Mouse (Mus musculus) limb, embryonic 14.5 days (tissue): ENCODE data around the gene Pramef17. TPM values are rescaled to one million over a fixed set of nuclear protein-coding genes. Genes with fewer than 3 reads are reported as not detected.
"Not testable (repeated sequence)": the region's sequence is repeated elsewhere in the genome, so short reads cannot be mapped to it uniquely, and the experiment has no call there.

Source experiments
- ATAC-seq: fragments of 200-750 bp; cut with Nextera tagmentation; 2 replicates; pipeline ENCODE4 v1.8.0; 2017; ENCODE audit warnings: low read depth, moderate number of reproducible peaks, moderate TSS enrichment; ENCODE audit not compliant: low FRiP score
- DNase-seq: peaks from one replicate; pipeline ENCODE4 v3.0.0-alpha.2; 2015; ENCODE audit warnings: low spot score
- H3K27ac ChIP-seq: fragments of 300-500 bp; sonication (generic); replicated peaks from 2 replicates; pipeline ENCODE4 v1.5.1; 2014; ENCODE audit warnings: low read depth, mild to moderate bottlenecking, low read length, moderate library complexity, mixed read lengths
- H3K27me3 ChIP-seq: fragments of 300-500 bp; sonication (generic); 2 replicates; pipeline ENCODE4 v1.6.1; 2014; ENCODE audit warnings: low read length, mixed read lengths; ENCODE audit not compliant: control insufficient read depth, insufficient read depth
- H3K36me3 ChIP-seq: fragments of 300-500 bp; sonication (generic); 2 replicates; pipeline ENCODE4 v1.6.1; 2014; ENCODE audit warnings: mild to moderate bottlenecking, low read length, moderate library complexity, mixed read lengths; ENCODE audit not compliant: control insufficient read depth, insufficient read depth
- H3K4me1 ChIP-seq: fragments of 300-500 bp; sonication (generic); 2 replicates; pipeline ENCODE4 v1.6.1; 2014; ENCODE audit warnings: antibody characterized with exemption, low read length, mixed read lengths; ENCODE audit not compliant: control insufficient read depth, insufficient read depth
- H3K4me2 ChIP-seq: fragments of 300-500 bp; sonication (generic); replicated peaks from 2 replicates; pipeline ENCODE4 v1.6.1; 2014; ENCODE audit warnings: low read depth, mild to moderate bottlenecking, low read length, moderate library complexity; ENCODE audit not compliant: severe bottlenecking
- H3K4me3 ChIP-seq: fragments of 300-500 bp; sonication (generic); replicated peaks from 2 replicates; pipeline ENCODE4 v1.5.1; 2014; ENCODE audit warnings: low read length
- H3K9ac ChIP-seq: fragments of 300-500 bp; sonication (generic); 2 replicates; pipeline ENCODE4 v1.6.1; 2014; ENCODE audit warnings: mild to moderate bottlenecking, low read depth, low read length, moderate library complexity; ENCODE audit not compliant: severe bottlenecking
- H3K9me3 ChIP-seq: fragments of 300-500 bp; sonication (generic); 2 replicates; pipeline ENCODE4 v1.6.1; 2016; ENCODE audit warnings: low read length; ENCODE audit not compliant: control insufficient read depth
- WGBS: fragments of 180-500 bp; shearing (Covaris S2); extraction: QIAGEN DNeasy Blood & Tissue Kit; methylation state at CpG from one replicate; pipeline ENCODE4 v1.1.7; 2014; 5-methylcytosine and 5-hydroxymethylcytosine counted together
- polyA plus RNA-seq, 2 experiments: library from polyadenylated mRNA; depleted of rRNA in 1 of 2; stranded (reverse) in 1 of 2; unstranded in 1 of 2; fragments of >200 nt; fragmentation: Nextera tagmentation in 1 of 2; extraction: Ambion mirVana in 1 of 2; gene quantifications; 2 replicates each; pipeline versions ENCODE4 v1.2.1 to v1.2.3; 2012 to 2014

Pramef17 gene
- polyA plus RNA-seq (2012; rRNA removed) = not detected in 2 replicates
- not detected in 2 replicates for polyA plus RNA-seq (2014; fragmentation: Nextera tagmentation; extraction: Ambion mirVana)

GRCm38 (mm10) chr4:143994269-143994668 lies at the start of gene Pramef17:
Pramef17 (minus strand) TSS chr4:143994369.
- H3K4me2 ChIP-seq, H3K9ac ChIP-seq, H3K4me3 ChIP-seq, H3K27me3 ChIP-seq, DNase-seq, H3K9me3 ChIP-seq, ATAC-seq, H3K27ac ChIP-seq, H3K4me1 ChIP-seq, H3K36me3 ChIP-seq: not testable (repeated sequence)
- WGBS = 56% methylated on average over 3 of the region's 3 CpGs

GRCm38 (mm10) chr4:143988126-143988525 lies 6.0 kb downstream of the Pramef17 start:
- not testable (repeated sequence) for DNase-seq

GRCm38 (mm10) chr4:143987475-143987941 lies 6.7 kb downstream of the Pramef17 start:
- not testable (repeated sequence) for H3K36me3 ChIP-seq, H3K9me3 ChIP-seq, H3K4me2 ChIP-seq, ATAC-seq, H3K9ac ChIP-seq, H3K4me3 ChIP-seq, H3K27ac ChIP-seq, DNase-seq, H3K27me3 ChIP-seq, H3K4me1 ChIP-seq
- WGBS = 98% methylated on average over 8 of the region's 17 CpGs

More at GRCm38 (mm10) chr4:143988126-143988525, 6.0 kb downstream of the Pramef17 start:
- not testable (repeated sequence) for H3K4me2 ChIP-seq, H3K27ac ChIP-seq, H3K4me1 ChIP-seq, H3K9ac ChIP-seq, H3K4me3 ChIP-seq, H3K9me3 ChIP-seq, H3K27me3 ChIP-seq, ATAC-seq, H3K36me3 ChIP-seq
- WGBS = 97% methylated on average over 14 of the region's 17 CpGs

GRCm38 (mm10) chr4:143985733-143986132 lies 8.4 kb downstream of the Pramef17 start:
- H3K4me2 ChIP-seq, H3K36me3 ChIP-seq, H3K4me3 ChIP-seq, ATAC-seq, H3K27ac ChIP-seq, H3K4me1 ChIP-seq, DNase-seq, H3K9me3 ChIP-seq, H3K9ac ChIP-seq, H3K27me3 ChIP-seq: not testable (repeated sequence)
- WGBS = 81% methylated on average over 2 of the region's 9 CpGs

- ATAC-seq, H3K36me3 ChIP-seq, H3K4me3 ChIP-seq, DNase-seq, H3K9ac ChIP-seq, H3K9me3 ChIP-seq, H3K4me1 ChIP-seq, H3K4me2 ChIP-seq, H3K27me3 ChIP-seq, H3K27ac ChIP-seq: not testable (repeated sequence)
- WGBS = no CpG with 5 or more reads among the region's 7 CpGs
Measured at GRCm38 (mm10) chr4:143985165-143985564, 9.0 kb downstream of the Pramef17 start.

GRCm38 (mm10) chr4:143983446-143983845 lies 10.7 kb downstream of the Pramef17 start:
- DNase-seq, ATAC-seq, H3K36me3 ChIP-seq, H3K4me2 ChIP-seq, H3K27ac ChIP-seq, H3K9ac ChIP-seq, H3K4me1 ChIP-seq, H3K4me3 ChIP-seq, H3K27me3 ChIP-seq, H3K9me3 ChIP-seq: not testable (repeated sequence)
- no CpG with 5 or more reads among the region's 1 CpGs for WGBS

- not testable (repeated sequence) for H3K4me3 ChIP-seq, H3K9ac ChIP-seq, H3K27ac ChIP-seq, H3K27me3 ChIP-seq, H3K4me1 ChIP-seq, DNase-seq, ATAC-seq, H3K36me3 ChIP-seq, H3K9me3 ChIP-seq, H3K4me2 ChIP-seq
- 58% methylated on average over 2 of the region's 2 CpGs for WGBS
Measured at GRCm38 (mm10) chr4:143966850-143967249, 27.3 kb downstream of the Pramef17 start, which contains the start of gene Gm13101. Gm13101 (minus strand) TSS chr4:143966950.

- not testable (repeated sequence) for H3K4me3 ChIP-seq, H3K4me2 ChIP-seq, H3K9me3 ChIP-seq, H3K9ac ChIP-seq, H3K27me3 ChIP-seq, H3K4me1 ChIP-seq, ATAC-seq, DNase-seq, H3K27ac ChIP-seq, H3K36me3 ChIP-seq
- WGBS = 86% methylated on average over 1 of the region's 1 CpGs
Measured at GRCm38 (mm10) chr4:143950916-143951315, 43.3 kb downstream of the Pramef17 start, which contains the start of gene Pramef25. Pramef25 (minus strand) TSS chr4:143951016.
